Mouse (Mus musculus) embryo, embryonic 11.5 days (tissue): ENCODE data around the gene Gab2.
"Not testable (repeated sequence)": the region's sequence is repeated elsewhere in the genome, so short reads cannot be mapped to it uniquely, and the experiment has no call there.

Source experiments
- DNase-seq: peaks from one replicate; pipeline ENCODE4 v3.0.0-alpha.2; 2012; ENCODE audit warnings: low read depth, low spot score

Gene Gab2

GRCm38 (mm10) chr7:97136453-97136852, 55.1 kb downstream of the Gab2 start:
- DNase-seq: no peak

GRCm38 (mm10) chr7:97151082-97151813, 69.9 kb downstream of the Gab2 start:
- no peak for DNase-seq

- no peak for DNase-seq
Measured at GRCm38 (mm10) chr7:97154756-97155487, 73.5 kb downstream of the Gab2 start.

- DNase-seq: no peak
Measured at GRCm38 (mm10) chr7:97164261-97164660, 82.9 kb downstream of the Gab2 start.

GRCm38 (mm10) chr7:97171089-97171488, 89.7 kb downstream of the Gab2 start:
- no peak for DNase-seq

GRCm38 (mm10) chr7:97171719-97172118, 90.3 kb downstream of the Gab2 start:
- no peak for DNase-seq

- no peak for DNase-seq
Measured at GRCm38 (mm10) chr7:97172126-97172525, 90.7 kb downstream of the Gab2 start.

GRCm38 (mm10) chr7:97181931-97182330, 100.5 kb downstream of the Gab2 start:
- DNase-seq: no peak

GRCm38 (mm10) chr7:97183426-97183825, 102.0 kb downstream of the Gab2 start:
- DNase-seq: no peak

- no peak for DNase-seq
Measured at GRCm38 (mm10) chr7:97184005-97184404, 102.6 kb downstream of the Gab2 start.

- no peak for DNase-seq
Measured at GRCm38 (mm10) chr7:97187387-97188081, 106.1 kb downstream of the Gab2 start.

GRCm38 (mm10) chr7:97189116-97189515, 107.7 kb downstream of the Gab2 start:
- DNase-seq: no peak

- DNase-seq: no peak
Measured at GRCm38 (mm10) chr7:97203907-97204306, 122.5 kb downstream of the Gab2 start.

- DNase-seq: no peak
Measured at GRCm38 (mm10) chr7:97208811-97209549, 127.6 kb downstream of the Gab2 start.

GRCm38 (mm10) chr7:97210064-97210685, 128.8 kb downstream of the Gab2 start:
- no peak for DNase-seq

GRCm38 (mm10) chr7:97211117-97211516, 129.7 kb downstream of the Gab2 start:
- no peak for DNase-seq

GRCm38 (mm10) chr7:97223836-97224235, 142.4 kb downstream of the Gab2 start:
- DNase-seq: no peak

- DNase-seq: no peak
Measured at GRCm38 (mm10) chr7:97245261-97245949, 164.0 kb downstream of the Gab2 start.

GRCm38 (mm10) chr7:97245950-97246578, 164.7 kb downstream of the Gab2 start:
- not testable (repeated sequence) for DNase-seq

GRCm38 (mm10) chr7:97247661-97248060, 166.3 kb downstream of the Gab2 start:
- DNase-seq: no peak
